Mouse (Mus musculus) hindbrain, embryonic 15.5 days (tissue): ENCODE measurements around the gene Ccdc106. TPM values are rescaled to one million over a fixed set of nuclear protein-coding genes. Genes with fewer than 3 reads are reported as not detected.

ENCODE experiments used
- ATAC-seq: fragments of 200-750 bp; cut with Nextera tagmentation; 2 replicates; pipeline ENCODE4 v1.8.0; 2017; ENCODE audit warnings: low read depth, moderate number of reproducible peaks, moderate TSS enrichment; ENCODE audit not compliant: low FRiP score
- H3K27ac ChIP-seq: fragments of 300-500 bp; sonication (generic); replicated peaks from 2 replicates; pipeline ENCODE4 v1.5.1; 2015; ENCODE audit warnings: mild to moderate bottlenecking, inconsistent platforms
- H3K27me3 ChIP-seq: fragments of 300-500 bp; sonication (generic); 2 replicates; pipeline ENCODE4 v1.6.1; 2015; ENCODE audit warnings: control low read depth, inconsistent platforms
- H3K36me3 ChIP-seq: fragments of 300-500 bp; sonication (generic); 2 replicates; pipeline ENCODE4 v1.6.1; 2015; ENCODE audit warnings: control low read depth, inconsistent platforms
- H3K4me1 ChIP-seq: fragments of 300-500 bp; sonication (generic); replicated peaks from 2 replicates; pipeline ENCODE4 v1.6.1; 2015; ENCODE audit warnings: control low read depth, inconsistent platforms
- H3K4me2 ChIP-seq: fragments of 300-500 bp; sonication (generic); 2 replicates; pipeline ENCODE4 v1.6.1; 2015; ENCODE audit warnings: moderate library complexity, mild to moderate bottlenecking, inconsistent platforms
- H3K4me3 ChIP-seq: fragments of 300-500 bp; sonication (generic); 2 replicates; pipeline ENCODE4 v1.5.1; 2015; ENCODE audit warnings: mild to moderate bottlenecking, inconsistent platforms
- H3K9ac ChIP-seq: fragments of 300-500 bp; sonication (generic); 2 replicates; pipeline ENCODE4 v1.6.1; 2015; ENCODE audit warnings: inconsistent platforms
- H3K9me3 ChIP-seq: fragments of 300-500 bp; sonication (generic); 2 replicates; pipeline ENCODE4 v1.6.1; 2016; ENCODE audit warnings: control low read depth, inconsistent platforms
- WGBS: fragments of 180-500 bp; shearing (Covaris S2); methylation state at CpG from one replicate; pipeline ENCODE4 v1.1.7; 2015; 5-methylcytosine and 5-hydroxymethylcytosine counted together
- polyA plus RNA-seq: library from polyadenylated mRNA; unstranded; fragments of >200 nt; fragmentation: Nextera tagmentation; extraction: Ambion mirVana; gene quantifications from 2 replicates; pipeline ENCODE4 v1.2.1, GENCODE M21; 2015

Gene Ccdc106
- polyA plus RNA-seq, 1 experiment from 2014 or later = 65.2 TPM

DNA sequence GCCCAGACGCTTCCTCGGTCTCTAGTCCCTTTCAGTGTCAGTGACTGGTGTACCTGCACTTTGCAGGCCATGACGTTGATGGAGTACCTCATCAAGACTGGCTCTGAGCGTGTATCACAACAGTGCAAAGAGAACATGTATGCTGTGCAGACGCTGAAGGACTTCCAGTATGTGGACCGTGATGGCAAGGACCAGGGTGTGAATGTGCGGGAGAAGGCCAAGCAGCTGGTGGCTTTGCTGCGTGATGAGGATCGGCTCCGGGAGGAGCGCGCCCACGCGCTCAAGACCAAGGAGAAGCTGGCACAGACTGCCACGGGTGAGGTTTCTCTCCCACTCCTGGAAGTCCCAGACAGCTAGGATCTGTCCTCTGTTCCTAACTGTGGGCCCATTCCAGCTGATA lies 69.5 kb downstream of the Ccdc106 start:
- peaks cover 30% of the 10 kb centered on the region for H3K36me3 ChIP-seq
- ATAC-seq = no peak
- WGBS = 95% methylated on average over 15 of the region's 15 CpGs
- no peak overlapping the region for H3K27ac ChIP-seq
- H3K4me3 ChIP-seq = no peak overlapping the region
- no peaks in the 10 kb centered on the region for H3K27me3 ChIP-seq
- no peaks in the 10 kb centered on the region for H3K9me3 ChIP-seq
- H3K9ac ChIP-seq = no peak overlapping the region
- H3K4me1 ChIP-seq = peaks cover 3% of the 10 kb centered on the region; the same call in 1 of the 2 replicates
- no peak overlapping the region for H3K4me2 ChIP-seq

DNA sequence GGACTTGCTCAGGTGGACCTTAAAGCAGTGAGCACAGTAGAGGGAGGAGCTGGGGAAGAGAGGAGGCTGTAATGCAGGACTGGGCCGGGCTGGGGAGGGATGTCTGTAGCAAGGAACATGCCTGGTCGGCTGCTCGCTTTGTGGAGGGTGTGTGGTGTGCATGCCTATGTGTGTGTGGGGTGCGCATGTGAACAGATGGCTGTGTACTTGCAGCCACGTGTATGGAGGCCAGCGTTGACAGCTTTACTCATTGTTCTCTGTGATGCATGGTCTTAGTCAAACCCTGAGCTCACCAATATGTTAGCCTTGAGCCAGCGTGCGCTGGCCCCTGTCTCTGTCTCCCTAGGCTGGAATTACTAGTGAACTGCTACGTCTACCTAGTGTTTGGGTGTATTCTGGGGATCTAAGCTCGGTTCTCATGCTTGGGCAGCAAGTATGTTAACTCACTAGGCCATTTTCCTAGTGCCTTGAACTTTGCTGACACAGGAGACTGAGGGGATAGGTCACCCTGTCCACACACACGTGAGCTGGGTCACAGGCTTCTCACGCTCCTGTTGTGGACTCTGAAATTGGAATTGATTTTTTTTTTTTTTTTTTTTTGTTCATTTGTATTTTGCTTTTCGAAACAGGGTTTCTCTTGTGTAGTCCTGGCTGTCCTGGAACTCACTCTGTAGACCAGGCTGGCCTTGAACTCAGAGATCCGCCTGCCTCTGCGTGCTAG lies 70.8 kb downstream of the Ccdc106 start:
- no peaks in the 10 kb centered on the region for H3K9me3 ChIP-seq
- no peak overlapping the region for H3K4me2 ChIP-seq
- no peaks in the 10 kb centered on the region; the same call in 1 of the 2 replicates for H3K4me1 ChIP-seq
- H3K4me3 ChIP-seq = no peak overlapping the region
- no peak overlapping the region for H3K27ac ChIP-seq
- peaks cover 42% of the 10 kb centered on the region for H3K36me3 ChIP-seq
- H3K27me3 ChIP-seq = no peaks in the 10 kb centered on the region
- no peak overlapping the region for H3K9ac ChIP-seq
- 88% methylated on average over 15 of the region's 15 CpGs for WGBS
- ATAC-seq = no peak

DNA sequence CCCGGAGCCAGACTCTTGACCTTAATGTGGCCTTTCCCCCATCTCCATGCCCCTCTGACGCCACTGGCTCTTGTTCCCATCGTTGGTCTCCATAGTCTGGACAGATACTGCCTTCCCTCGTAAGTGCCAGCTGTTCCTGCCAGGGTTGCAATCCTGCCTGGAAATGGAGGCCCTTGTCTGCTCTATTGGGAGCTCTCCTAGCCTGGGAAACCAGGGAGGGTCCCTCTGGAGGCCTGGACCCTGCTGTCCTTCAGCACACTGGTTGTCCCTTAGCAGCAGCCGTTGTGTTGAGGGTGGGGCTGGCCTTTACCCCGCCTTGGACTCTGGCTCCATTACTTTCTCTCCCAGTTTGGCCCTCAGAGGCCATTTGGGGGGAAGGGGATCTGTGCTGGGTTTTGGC lies 72.0 kb downstream of the Ccdc106 start:
- H3K27me3 ChIP-seq = no peaks in the 10 kb centered on the region
- 87% methylated on average over 6 of the region's 6 CpGs for WGBS
- no peak overlapping the region for H3K9ac ChIP-seq
- no peaks in the 10 kb centered on the region; the same call in 1 of the 2 replicates for H3K4me1 ChIP-seq
- no peak overlapping the region for H3K4me2 ChIP-seq
- ATAC-seq = no peak
- H3K4me3 ChIP-seq = no peak overlapping the region
- peaks cover 50% of the 10 kb centered on the region for H3K36me3 ChIP-seq
- H3K27ac ChIP-seq = no peak overlapping the region
- no peaks in the 10 kb centered on the region for H3K9me3 ChIP-seq

DNA sequence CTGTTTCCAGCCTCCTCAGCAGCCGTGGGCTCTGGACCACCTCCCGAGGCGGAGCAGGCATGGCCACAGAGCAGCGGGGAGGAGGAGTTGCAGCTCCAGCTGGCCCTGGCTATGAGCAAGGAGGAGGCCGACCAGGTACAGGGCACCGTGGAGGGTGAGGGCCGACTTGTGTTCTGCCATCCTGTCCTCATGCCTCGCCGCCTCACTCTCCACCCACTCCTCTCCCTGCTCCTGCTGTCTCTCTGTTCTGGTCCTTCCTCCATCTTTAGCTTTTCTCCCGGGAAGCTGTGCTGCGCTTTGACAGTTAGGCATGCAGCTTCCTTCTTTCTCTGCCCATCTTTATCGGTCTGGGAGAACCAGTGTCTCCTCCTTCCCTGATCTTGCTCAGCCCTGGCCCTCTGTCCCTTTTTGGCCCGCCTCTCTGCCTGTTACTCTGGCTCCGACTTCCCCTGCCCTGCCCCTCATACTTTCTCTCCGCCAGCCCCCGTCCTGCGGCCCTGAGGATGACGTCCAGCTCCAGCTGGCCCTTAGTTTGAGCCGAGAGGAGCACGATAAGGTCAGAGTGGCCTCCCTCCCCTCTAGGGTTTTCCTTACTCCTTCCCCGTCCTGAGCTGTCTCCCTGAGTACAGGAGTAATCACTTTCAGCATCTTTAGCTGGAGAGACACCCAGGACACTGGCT lies 72.6 kb downstream of the Ccdc106 start:
- no peak overlapping the region for H3K9ac ChIP-seq
- H3K27me3 ChIP-seq = no peaks in the 10 kb centered on the region
- no peaks in the 10 kb centered on the region for H3K4me1 ChIP-seq
- no peak overlapping the region for H3K4me2 ChIP-seq
- WGBS = 86% methylated on average over 21 of the region's 21 CpGs
- no peak overlapping the region for H3K4me3 ChIP-seq
- ATAC-seq = no peak
- no peaks in the 10 kb centered on the region for H3K9me3 ChIP-seq
- H3K36me3 ChIP-seq = peaks cover 56% of the 10 kb centered on the region
- H3K27ac ChIP-seq = no peak overlapping the region

DNA sequence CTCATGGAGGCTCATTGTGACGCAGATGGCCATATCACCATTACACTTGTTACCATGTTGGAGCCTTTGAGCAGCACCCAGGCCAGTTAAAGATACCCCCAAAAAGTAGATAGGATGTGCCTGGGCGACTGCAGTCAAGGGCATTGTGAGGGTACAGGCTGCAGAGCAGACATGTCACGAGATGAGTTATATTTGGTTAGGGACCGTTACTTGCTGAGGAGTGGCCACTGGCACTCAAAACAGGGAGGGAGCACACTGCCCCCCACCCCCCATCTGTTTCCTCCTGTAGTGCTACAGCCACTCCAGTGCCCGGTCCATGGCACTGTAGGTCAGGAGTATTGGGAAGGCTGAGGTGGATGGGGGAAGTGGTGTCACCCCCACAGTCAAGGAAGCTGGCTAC lies 78.4 kb downstream of the Ccdc106 start:
- WGBS = 98% methylated on average over 5 of the region's 5 CpGs
- Histone ChIP-seq H3K4me3 (no peak overlapping the region), H3K9ac (no peak overlapping the region), H3K4me1 (no peaks in the 10 kb centered on the region), H3K4me2 (no peak overlapping the region), H3K9me3 (no peaks in the 10 kb centered on the region), H3K27ac (no peak overlapping the region), H3K36me3 (peaks cover 49% of the 10 kb centered on the region), H3K27me3 (no peaks in the 10 kb centered on the region)
- no peak; the same call in 1 of the 2 replicates for ATAC-seq

DNA sequence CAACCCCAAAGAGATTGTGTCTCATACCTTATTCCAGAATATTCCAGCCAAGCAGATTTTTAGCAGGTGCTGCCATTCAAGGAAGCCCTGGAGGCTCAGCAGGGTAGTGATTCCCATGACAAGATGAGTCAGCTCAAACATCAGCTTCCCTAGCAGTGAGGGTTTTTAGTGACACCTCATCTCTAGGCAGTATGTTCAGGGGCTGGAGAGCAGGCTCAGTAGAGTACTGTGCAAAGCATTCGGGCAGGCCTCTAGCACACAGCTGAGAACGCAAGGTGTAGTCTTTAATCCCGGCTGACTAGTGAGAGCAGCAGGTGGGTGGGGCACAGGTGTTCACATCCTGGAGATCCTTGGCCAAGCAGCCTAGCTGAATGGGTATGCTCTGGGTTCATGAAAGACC lies 79.4 kb downstream of the Ccdc106 start:
- H3K4me2 ChIP-seq = no peak overlapping the region
- H3K27ac ChIP-seq = no peak overlapping the region
- H3K4me1 ChIP-seq = no peaks in the 10 kb centered on the region
- no peak overlapping the region for H3K4me3 ChIP-seq
- 84% methylated on average over 3 of the region's 3 CpGs for WGBS
- H3K9ac ChIP-seq = no peak overlapping the region
- peaks cover 40% of the 10 kb centered on the region for H3K36me3 ChIP-seq
- no peaks in the 10 kb centered on the region for H3K9me3 ChIP-seq
- ATAC-seq = no peak
- no peaks in the 10 kb centered on the region for H3K27me3 ChIP-seq

DNA sequence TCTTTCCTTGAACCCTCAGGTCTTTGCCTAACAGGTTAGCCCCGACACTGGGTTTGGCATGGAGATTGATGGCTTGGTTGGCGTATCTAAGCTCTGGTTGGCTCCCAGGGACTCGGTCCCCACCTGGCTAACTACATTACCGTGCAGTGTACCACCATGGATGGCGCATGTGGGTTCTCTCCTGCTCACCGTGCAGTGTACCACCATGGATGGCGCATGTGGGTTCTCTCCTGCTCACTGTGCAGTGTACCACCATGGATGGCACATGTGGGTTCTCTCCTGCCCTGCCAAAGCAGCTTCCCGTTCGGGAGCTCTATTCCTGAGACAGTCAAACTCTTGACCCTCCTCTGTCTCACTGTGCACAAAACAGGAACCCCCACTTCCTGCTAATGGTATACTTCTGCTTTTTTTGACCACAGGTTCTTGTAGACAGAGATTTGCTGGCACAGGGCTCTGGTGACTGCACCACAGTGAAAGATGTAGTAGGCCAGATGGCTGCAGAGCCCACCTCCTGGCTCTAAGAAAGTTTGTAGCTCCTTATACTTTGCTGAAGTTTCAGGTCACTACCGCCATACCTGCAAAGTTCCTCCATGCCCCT lies 80.8 kb downstream of the Ccdc106 start:
- Histone ChIP-seq H3K36me3 (peaks cover 26% of the 10 kb centered on the region), H3K27me3 (no peaks in the 10 kb centered on the region), H3K4me1 (no peaks in the 10 kb centered on the region), H3K9me3 (no peaks in the 10 kb centered on the region), H3K4me2 (no peak overlapping the region), H3K4me3 (no peak overlapping the region), H3K9ac (no peak overlapping the region), H3K27ac (no peak overlapping the region)
- WGBS = 88% methylated on average over 10 of the region's 10 CpGs
- ATAC-seq = peak; percentile 61

DNA sequence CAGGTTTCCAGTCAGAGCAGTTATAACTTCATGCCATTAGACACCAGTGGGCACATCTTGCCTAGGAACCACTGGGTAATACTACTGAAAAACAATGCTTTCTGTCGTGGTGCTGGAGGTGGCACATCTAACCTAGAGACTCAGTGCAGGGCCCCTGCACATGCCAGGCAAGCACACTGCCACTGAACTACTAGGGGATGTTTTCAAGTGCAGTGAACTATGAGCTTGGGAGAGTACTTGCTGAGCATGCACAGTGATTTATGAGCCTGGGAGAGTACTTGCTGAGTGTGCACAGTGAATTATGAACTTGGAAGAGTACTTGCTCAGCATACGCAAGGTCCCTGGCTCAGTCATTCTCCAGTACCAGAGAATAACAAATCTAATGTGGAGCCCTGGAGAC lies 82.2 kb downstream of the Ccdc106 start:
- no peak overlapping the region for H3K27ac ChIP-seq
- no peaks in the 10 kb centered on the region for H3K9me3 ChIP-seq
- H3K4me3 ChIP-seq = no peak overlapping the region
- 86% methylated on average over 2 of the region's 2 CpGs for WGBS
- no peak for ATAC-seq
- no peak overlapping the region for H3K9ac ChIP-seq
- H3K4me1 ChIP-seq = no peaks in the 10 kb centered on the region
- H3K36me3 ChIP-seq = peaks cover 16% of the 10 kb centered on the region
- H3K4me2 ChIP-seq = no peak overlapping the region
- H3K27me3 ChIP-seq = no peaks in the 10 kb centered on the region

DNA sequence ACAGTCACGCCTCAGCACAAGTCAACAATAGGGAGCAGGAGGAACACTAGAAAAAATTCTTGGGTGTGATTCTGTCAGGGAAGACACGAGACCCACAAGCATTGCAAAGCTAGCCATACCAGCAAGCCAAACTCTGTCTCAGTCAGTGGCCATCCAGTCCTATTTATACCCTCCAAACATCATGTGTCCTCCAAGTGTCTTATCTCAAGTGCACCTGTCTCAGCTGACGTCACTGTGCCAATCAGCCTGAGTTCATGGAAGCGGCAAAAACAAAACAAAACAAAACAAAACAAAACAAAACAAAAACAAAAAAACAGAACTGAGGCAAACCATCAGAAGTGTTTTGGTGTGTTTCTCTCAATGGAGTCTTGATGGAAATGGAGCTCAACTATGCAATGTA lies 87.9 kb downstream of the Ccdc106 start:
- Histone ChIP-seq H3K27me3 (no peaks in the 10 kb centered on the region), H3K4me2 (no peak overlapping the region), H3K4me3 (no peak overlapping the region), H3K9ac (no peak overlapping the region), H3K9me3 (no peaks in the 10 kb centered on the region), H3K27ac (no peak overlapping the region), H3K4me1 (no peaks in the 10 kb centered on the region), H3K36me3 (no peaks in the 10 kb centered on the region)
- ATAC-seq = no peak
- WGBS = 87% methylated on average over 4 of the region's 4 CpGs

DNA sequence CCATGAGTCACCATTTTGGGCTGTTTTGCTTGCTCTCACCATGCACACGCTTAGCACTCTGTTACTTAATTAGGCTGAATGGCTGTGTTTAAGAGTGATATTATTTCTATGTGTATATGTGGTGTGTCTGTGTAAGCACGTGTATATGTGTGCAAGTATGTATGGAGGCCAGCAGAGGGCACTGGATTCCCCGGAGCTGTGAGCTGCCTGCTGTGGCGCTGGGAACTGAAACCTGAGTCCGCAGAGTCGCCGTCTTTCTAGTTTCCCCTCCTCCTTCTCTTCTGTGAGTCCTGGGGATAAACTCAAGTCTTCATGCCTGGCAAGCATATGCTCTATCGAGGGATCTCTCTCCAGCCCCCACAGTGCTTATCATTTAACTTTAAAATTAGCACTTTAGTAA lies 88.9 kb downstream of the Ccdc106 start:
- no peak for ATAC-seq
- H3K36me3 ChIP-seq = no peaks in the 10 kb centered on the region
- no peaks in the 10 kb centered on the region for H3K4me1 ChIP-seq
- no peak overlapping the region for H3K4me3 ChIP-seq
- H3K4me2 ChIP-seq = no peak overlapping the region
- H3K27ac ChIP-seq = no peak overlapping the region
- no peaks in the 10 kb centered on the region for H3K27me3 ChIP-seq
- no peak overlapping the region for H3K9ac ChIP-seq
- no peaks in the 10 kb centered on the region for H3K9me3 ChIP-seq
- WGBS = 90% methylated on average over 8 of the region's 8 CpGs
